Mouse (Mus musculus): Measurements from ENCODE around the gene Snx1.

DNA sequence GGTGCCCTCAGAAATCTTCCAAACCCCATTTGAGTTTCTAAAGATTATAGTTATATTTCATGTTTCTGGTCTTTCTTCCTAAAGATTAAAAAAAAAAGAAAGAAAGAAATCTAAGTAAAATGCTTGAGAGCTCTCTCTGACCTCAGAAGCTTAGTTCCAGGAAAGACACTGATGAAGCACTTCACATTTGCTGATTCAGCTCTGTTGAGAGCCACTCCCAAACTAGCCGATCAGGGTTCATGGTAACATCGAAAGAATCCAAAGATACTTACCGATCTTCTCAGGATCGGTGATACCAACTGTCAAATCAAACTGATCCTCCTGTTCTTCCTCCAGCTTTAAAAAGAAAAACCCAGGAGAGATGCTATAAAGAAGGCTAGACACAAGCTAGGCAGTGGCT lies 21.8 kb downstream of the Snx1 start:
- TF ChIP-seq CTCF (IDR thresholded peaks at IDR 0.05; ENCODE audit: borderline replicate concordance, insufficient read depth, low read length) (no peak), POLR2A (IDR thresholded peaks at IDR 0.05; ENCODE audit: low read depth, low read length) (no peak)
